Mouse (Mus musculus) kidney, embryonic 15.5 days (tissue): ENCODE data around the gene Rad52. TPM values are rescaled to one million over a fixed set of nuclear protein-coding genes. Genes with fewer than 3 reads are reported as not detected.
A peak's percentile ranks its signal among the peaks of the same experiment; 100 is the strongest.

Experiments
- ATAC-seq: fragments of 200-750 bp; cut with Nextera tagmentation; replicated peaks from 2 replicates; pipeline ENCODE4 v1.8.0; 2017; ENCODE audit warnings: moderate TSS enrichment; ENCODE audit not compliant: low FRiP score
- H3K27ac ChIP-seq: fragments of 300-500 bp; sonication (generic); 2 replicates; pipeline ENCODE4 v1.5.1; 2015; ENCODE audit warnings: mild to moderate bottlenecking, inconsistent platforms
- H3K27me3 ChIP-seq: fragments of 300-500 bp; sonication (generic); 2 replicates; pipeline ENCODE4 v1.6.1; 2015; ENCODE audit warnings: inconsistent platforms
- H3K36me3 ChIP-seq: fragments of 300-500 bp; sonication (generic); 2 replicates; pipeline ENCODE4 v1.6.1; 2015; ENCODE audit warnings: inconsistent platforms
- H3K4me1 ChIP-seq: fragments of 300-500 bp; sonication (generic); 2 replicates; pipeline ENCODE4 v1.6.1; 2015; ENCODE audit warnings: inconsistent platforms
- H3K4me2 ChIP-seq: fragments of 300-500 bp; sonication (generic); 2 replicates; pipeline ENCODE4 v1.6.1; 2015; ENCODE audit warnings: moderate library complexity, mild to moderate bottlenecking, inconsistent platforms
- H3K4me3 ChIP-seq: fragments of 300-500 bp; sonication (generic); replicated peaks from 2 replicates; pipeline ENCODE4 v1.5.1; 2015; ENCODE audit warnings: mild to moderate bottlenecking, inconsistent platforms
- H3K9ac ChIP-seq: fragments of 300-500 bp; sonication (generic); 2 replicates; pipeline ENCODE4 v1.6.1; 2015; ENCODE audit warnings: mild to moderate bottlenecking, inconsistent platforms
- H3K9me3 ChIP-seq: fragments of 300-500 bp; sonication (generic); replicated peaks from 2 replicates; pipeline ENCODE4 v1.6.1; 2016; ENCODE audit warnings: inconsistent platforms
- WGBS: fragments of 180-500 bp; shearing (Covaris S2); methylation state at CpG from one replicate; pipeline ENCODE4 v1.1.7; 2015; ENCODE audit warnings: mixed read lengths; 5-methylcytosine and 5-hydroxymethylcytosine counted together
- polyA plus RNA-seq: library from polyadenylated mRNA; unstranded; fragments of >200 nt; fragmentation: Nextera tagmentation; extraction: Ambion mirVana; gene quantifications from 2 replicates; pipeline ENCODE4 v1.2.1, GENCODE M21; 2015

Rad52 gene
- 27.0 and 27.3 TPM in 2 replicates for polyA plus RNA-seq

DNA sequence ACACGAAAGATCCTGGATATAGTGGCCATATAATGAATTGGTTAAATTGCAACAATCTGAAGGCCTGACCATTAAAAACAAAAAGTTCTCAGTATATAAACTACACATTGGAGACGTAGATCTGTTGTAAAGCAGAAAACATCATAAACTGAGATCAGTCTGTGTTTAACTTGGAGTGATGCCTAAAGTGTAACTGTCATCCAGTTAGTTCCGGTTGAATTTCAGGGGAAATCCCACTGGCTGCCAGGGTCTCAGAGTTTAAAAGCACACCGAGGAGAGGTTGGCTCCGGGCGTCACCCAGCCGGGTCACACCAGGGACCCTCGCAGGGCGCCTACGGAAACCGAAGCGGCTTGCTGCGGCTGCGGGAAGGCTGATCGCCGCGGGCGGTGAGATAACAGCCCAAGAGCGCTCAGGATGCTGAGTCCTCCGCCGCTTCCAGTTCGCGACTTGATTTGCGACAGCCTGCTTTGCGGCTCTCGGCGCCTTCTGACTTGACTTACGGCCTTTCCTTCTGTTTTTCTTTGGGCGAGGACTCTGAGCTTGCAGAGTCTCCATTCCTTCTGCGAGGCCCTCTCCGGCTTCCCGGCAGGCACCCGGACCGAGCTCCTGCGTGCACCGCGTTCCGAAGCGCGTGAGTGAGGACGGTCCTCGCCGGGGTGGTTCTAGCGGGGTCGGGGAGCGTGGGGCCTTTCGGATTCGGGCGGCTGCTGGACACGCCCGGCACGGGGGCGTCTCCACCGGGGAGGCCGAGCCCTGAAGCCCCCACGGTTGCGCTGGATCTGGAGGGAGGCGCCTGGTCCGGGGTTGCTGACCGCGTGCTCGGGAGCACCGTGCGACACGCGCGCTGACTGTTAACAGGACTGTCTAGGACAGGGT is at the start of gene Rad52:
Gene Rad52, plus strand, starts transcription at position 495 of the 877 bp plus-strand sequence.
- peaks cover 12% of the 10 kb centered on the region for H3K4me1 ChIP-seq
- H3K27me3 ChIP-seq = no peaks in the 10 kb centered on the region
- peaks cover 8% of the 10 kb centered on the region for H3K36me3 ChIP-seq
- H3K9ac ChIP-seq = peak within 1 kb of the TSS; percentile 98
- H3K9me3 ChIP-seq = no peaks in the 10 kb centered on the region
- peak; percentile 95 for ATAC-seq
- under 1% methylated on average over 67 of the region's 67 CpGs for WGBS
- H3K4me3 ChIP-seq = peak within 1 kb of the TSS; percentile 78
- H3K4me2 ChIP-seq = peak within 1 kb of the TSS; percentile 77
- peak within 1 kb of the TSS; percentile 96 for H3K27ac ChIP-seq

DNA sequence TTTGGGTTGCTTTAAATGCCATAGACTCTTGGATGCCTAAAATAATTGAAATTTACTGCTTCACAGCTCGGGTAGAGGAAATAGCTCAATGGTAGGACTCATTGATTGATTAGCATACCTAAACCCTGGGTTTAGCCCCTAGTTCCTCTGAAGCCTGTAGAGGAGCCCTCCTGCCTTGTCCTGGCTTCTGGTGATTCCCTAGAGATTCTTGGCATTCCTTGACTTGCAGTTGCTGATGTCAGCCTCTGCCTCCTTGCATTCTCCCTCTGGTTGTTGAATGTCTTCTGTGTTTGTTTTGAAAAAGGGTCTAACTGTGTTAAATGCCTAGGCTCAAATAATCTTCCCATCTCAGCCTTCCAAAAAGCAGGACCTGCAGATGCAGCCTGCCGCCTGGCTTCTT is 48.3 kb upstream of the Rad52 start:
- Histone ChIP-seq H3K4me1 (peaks cover 3% of the 10 kb centered on the region), H3K27ac (no peak overlapping the region), H3K9me3 (no peaks in the 10 kb centered on the region), H3K4me3 (no peak overlapping the region), H3K4me2 (no peak overlapping the region), H3K36me3 (no peaks in the 10 kb centered on the region), H3K9ac (no peak overlapping the region), H3K27me3 (no peaks in the 10 kb centered on the region)
- no peak for ATAC-seq
- 30% methylated on average over 2 of the region's 2 CpGs for WGBS

DNA sequence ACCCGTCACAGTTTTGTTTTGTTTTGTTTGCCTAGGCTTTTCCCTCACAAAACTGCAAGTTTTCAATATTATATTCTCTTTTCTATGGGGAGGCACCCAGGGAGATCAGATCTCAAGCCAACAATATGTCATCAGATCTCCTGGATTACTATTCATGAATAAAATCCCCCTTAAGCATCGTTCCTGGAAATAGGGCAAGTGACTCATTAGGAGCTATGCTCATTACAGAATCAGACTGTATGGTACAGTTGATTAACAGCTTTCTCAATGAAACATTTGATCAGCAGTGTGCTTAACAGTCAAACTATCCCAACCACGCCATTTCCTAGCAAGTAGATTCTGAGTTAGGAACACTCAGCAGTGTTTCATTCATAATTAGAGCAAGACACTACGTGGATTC is 47.0 kb upstream of the Rad52 start:
- Histone ChIP-seq H3K4me1 (no peaks in the 10 kb centered on the region), H3K9me3 (no peaks in the 10 kb centered on the region), H3K36me3 (no peaks in the 10 kb centered on the region), H3K9ac (no peak overlapping the region), H3K27ac (no peak overlapping the region), H3K27me3 (no peaks in the 10 kb centered on the region), H3K4me3 (no peak overlapping the region), H3K4me2 (no peak overlapping the region)
- 80% methylated on average over 4 of the region's 4 CpGs for WGBS
- ATAC-seq = no peak

DNA sequence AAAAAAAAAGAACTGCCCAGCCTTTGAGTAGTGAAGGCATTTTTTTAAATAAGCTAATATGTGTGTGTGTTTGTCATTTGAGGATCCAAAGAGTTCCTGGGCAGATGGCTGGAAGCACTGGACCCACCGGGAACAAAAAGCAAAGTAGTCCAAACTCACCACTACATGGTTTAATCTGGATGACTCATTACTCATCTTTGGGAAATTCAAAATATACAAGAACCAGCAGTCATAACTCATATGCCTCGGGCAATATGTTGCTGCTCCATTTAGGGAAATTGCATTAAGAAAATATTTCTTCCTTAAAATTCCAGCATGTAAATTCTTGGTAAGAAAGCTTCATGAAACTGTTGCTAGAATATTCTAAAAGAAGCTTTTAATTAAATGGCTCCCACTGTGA is 42.3 kb upstream of the Rad52 start:
- H3K36me3 ChIP-seq = no peaks in the 10 kb centered on the region

DNA sequence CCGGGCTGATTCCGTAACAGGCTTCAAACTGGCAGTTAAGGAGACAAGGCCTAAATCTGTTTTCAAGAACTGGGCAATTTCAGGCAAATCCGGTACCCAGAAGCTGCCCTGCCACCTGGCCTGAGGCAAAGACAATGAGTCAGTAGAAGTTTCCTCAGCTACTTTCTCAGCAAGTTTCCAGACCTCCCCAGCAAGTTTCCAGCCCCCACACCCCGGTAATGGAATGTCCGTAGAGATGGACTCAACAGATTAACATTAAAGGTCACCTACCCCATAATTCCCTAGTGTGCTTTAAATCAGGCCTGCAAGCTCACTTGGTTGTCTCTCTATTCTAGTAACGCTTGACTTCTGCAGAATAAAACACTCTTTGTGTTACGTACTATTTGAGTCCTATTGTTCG is 41.0 kb upstream of the Rad52 start:
- H3K4me3 ChIP-seq = no peak overlapping the region

More for the DNA sequence above, 42.3 kb upstream of the Rad52 start:
- no peak for ATAC-seq
- 83% methylated on average over 2 of the region's 2 CpGs for WGBS
- Histone ChIP-seq H3K9ac (no peak overlapping the region), H3K9me3 (no peaks in the 10 kb centered on the region), H3K4me2 (no peak overlapping the region), H3K4me3 (no peak overlapping the region), H3K27me3 (no peaks in the 10 kb centered on the region), H3K27ac (no peak overlapping the region), H3K4me1 (no peaks in the 10 kb centered on the region)

DNA sequence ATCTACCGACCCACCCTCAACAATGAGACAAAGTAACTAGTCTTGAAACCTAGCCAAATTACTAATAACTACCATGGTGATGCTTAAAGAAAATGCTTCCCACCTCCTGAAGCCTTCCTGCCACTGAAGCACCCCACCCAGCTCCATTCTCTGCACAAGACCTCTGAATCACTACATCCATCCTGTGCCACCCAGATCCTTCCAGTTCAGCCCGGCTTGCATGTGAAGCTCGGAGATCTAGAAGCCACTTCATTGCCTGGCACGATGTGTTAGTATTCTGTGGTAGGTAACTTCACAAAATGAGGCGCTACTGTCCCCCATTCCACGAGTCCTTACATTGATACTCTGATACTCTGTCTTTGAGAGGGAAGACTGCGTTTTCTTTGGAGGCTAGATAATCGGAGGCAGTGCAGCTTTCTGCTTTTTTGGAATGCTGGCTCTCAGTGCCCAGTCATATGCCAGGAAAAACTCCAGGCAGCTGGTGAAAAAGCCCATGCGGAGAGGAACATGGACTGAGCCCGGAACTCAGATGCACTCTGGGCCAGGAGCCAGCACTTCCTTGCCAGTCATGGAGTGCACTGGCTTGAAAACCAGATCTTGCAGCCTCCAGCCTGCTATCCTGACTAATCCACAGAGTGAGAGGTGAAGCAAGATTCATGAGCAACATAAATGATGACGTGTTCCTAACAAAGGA is 38.0 kb upstream of the Rad52 start:
- Histone ChIP-seq H3K4me3 (no peak overlapping the region), H3K4me1 (no peaks in the 10 kb centered on the region), H3K27me3 (no peaks in the 10 kb centered on the region), H3K36me3 (no peaks in the 10 kb centered on the region), H3K27ac (no peak overlapping the region), H3K9ac (no peak overlapping the region), H3K9me3 (no peaks in the 10 kb centered on the region), H3K4me2 (no peak overlapping the region)
- ATAC-seq = no peak
- 87% methylated on average over 11 of the region's 11 CpGs for WGBS

More for the DNA sequence above, 41.0 kb upstream of the Rad52 start:
- H3K36me3 ChIP-seq = no peaks in the 10 kb centered on the region
- H3K9me3 ChIP-seq = no peaks in the 10 kb centered on the region
- ATAC-seq = no peak
- no peak overlapping the region for H3K4me2 ChIP-seq
- peak overlapping the region; percentile 54 for H3K27ac ChIP-seq
- 68% methylated on average over 8 of the region's 8 CpGs for WGBS
- no peaks in the 10 kb centered on the region for H3K27me3 ChIP-seq
- H3K4me1 ChIP-seq = no peaks in the 10 kb centered on the region
- H3K9ac ChIP-seq = no peak overlapping the region

DNA sequence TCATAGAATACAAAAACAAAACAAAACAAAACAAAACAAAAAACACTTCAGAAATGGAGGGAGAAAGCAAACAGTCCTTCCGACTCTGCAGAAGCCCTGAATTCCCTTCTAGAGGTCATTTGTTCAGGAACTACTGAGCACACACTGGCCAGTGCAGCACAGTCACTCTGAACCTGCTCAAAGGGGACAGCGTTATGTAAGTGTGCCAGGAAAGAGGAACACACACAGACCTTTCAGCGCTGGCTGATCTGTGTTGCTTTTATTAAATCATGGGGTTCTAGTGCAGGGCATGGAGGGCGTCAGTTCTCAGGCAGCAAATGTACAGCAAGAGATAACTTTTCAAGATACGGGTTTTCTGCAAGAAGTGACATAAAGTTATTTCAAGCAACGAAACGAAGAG is 19.3 kb upstream of the Rad52 start:
- H3K4me2 ChIP-seq = no peak overlapping the region
- no peak overlapping the region for H3K4me3 ChIP-seq
- no peaks in the 10 kb centered on the region for H3K36me3 ChIP-seq
- H3K9ac ChIP-seq = no peak overlapping the region
- 67% methylated on average over 7 of the region's 7 CpGs for WGBS
- H3K4me1 ChIP-seq = no peaks in the 10 kb centered on the region
- H3K27me3 ChIP-seq = no peaks in the 10 kb centered on the region
- no peak for ATAC-seq
- H3K9me3 ChIP-seq = no peaks in the 10 kb centered on the region
- H3K27ac ChIP-seq = peak overlapping the region; percentile 41; the same call in 1 of the 2 replicates

DNA sequence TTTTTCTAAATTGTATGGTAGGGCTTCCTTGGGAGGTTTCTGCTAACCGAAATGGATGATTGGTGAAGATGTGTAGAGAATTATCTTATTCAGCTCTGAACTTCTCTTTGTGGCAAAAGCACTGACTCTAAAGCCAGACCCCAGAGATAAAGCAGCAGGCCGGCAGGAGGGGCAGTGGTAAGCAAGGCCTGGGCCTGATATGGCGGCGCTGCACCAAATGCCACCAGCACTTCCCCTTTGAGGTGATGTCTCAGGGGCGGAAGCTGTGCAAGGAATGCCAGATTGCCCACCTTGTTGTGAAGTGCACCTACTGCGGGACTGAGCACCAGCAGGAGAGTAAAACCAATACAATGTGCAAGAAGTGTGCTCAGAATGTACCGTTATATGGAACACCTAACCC is 9.8 kb upstream of the Rad52 start:
- no peak overlapping the region for H3K27ac ChIP-seq
- H3K4me1 ChIP-seq = no peaks in the 10 kb centered on the region
- WGBS = 87% methylated on average over 7 of the region's 7 CpGs
- no peaks in the 10 kb centered on the region for H3K9me3 ChIP-seq
- H3K4me2 ChIP-seq = no peak overlapping the region
- H3K4me3 ChIP-seq = no peak overlapping the region
- ATAC-seq = no peak
- H3K9ac ChIP-seq = no peak overlapping the region
- no peaks in the 10 kb centered on the region for H3K36me3 ChIP-seq
- no peaks in the 10 kb centered on the region for H3K27me3 ChIP-seq

DNA sequence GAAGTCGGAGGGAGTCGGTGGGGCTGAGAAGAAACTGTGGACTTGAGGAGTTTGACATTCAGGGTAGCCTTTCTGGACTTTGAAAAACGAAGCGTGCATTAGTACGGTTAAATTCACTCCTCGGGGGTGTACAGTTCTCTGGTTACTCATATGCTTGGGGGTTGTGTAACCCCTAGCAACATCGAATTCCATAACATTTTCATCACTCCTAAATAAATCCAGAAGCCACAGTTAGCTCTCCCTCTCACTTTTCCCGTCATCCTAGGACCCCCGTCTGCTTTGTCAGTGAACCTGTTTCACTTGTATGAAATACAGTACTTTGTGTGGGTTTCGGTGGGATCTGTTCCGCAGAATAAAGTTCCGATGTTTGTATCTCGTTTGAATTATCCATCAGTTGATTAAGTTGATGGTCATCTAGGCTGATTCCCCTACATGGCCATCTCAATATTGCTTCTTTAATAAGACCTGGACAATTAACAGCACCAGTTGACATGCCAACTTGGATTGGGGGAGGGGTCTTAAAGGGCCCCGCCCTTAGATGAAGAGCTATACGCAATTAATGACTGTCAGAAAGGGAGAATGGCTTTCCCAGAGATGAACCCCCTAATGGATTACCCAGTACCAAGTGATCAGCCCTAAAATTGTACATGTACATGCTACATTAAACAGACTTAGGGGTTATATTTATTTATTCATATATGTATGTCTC is 737 bp downstream of the Rad52 start:
- H3K4me1 ChIP-seq = peaks cover 12% of the 10 kb centered on the region
- H3K4me3 ChIP-seq = peak overlapping the region; percentile 78
- H3K27ac ChIP-seq = peak overlapping the region; percentile 96
- H3K9ac ChIP-seq = peak overlapping the region; percentile 98
- H3K4me2 ChIP-seq = peak overlapping the region; percentile 77
- whole genome bisulfite sequencing = 16% methylated on average over 15 of the region's 15 CpGs
- no peaks in the 10 kb centered on the region for H3K9me3 ChIP-seq
- peaks cover 10% of the 10 kb centered on the region for H3K36me3 ChIP-seq
- no peaks in the 10 kb centered on the region for H3K27me3 ChIP-seq
- no peak for ATAC-seq

DNA sequence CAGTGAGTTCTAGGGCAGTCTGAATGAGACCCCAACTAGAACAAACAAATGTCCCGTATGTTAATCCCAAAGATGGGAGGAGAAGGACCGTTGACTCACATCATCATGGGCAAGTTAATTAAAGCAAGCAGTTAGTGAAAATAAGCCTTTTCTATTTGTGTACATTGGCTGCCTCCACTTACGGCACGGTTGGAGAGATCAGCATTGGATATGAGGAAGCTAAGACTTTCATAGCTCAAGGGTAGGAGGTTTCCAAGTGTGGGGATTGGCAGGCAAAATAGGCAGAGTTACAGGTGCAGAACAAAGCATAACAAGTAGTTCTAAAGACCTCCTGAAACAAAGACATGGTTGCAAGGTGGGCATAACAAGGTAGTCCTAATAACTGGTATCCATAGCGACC is 3.0 kb downstream of the Rad52 start:
- WGBS = 86% methylated on average over 5 of the region's 5 CpGs
- Histone ChIP-seq H3K4me1 (peaks cover 12% of the 10 kb centered on the region), H3K27ac (no peak overlapping the region), H3K9ac (no peak overlapping the region), H3K4me2 (no peak overlapping the region), H3K27me3 (no peaks in the 10 kb centered on the region), H3K9me3 (no peaks in the 10 kb centered on the region), H3K36me3 (peaks cover 10% of the 10 kb centered on the region), H3K4me3 (no peak overlapping the region)
- no peak for ATAC-seq

DNA sequence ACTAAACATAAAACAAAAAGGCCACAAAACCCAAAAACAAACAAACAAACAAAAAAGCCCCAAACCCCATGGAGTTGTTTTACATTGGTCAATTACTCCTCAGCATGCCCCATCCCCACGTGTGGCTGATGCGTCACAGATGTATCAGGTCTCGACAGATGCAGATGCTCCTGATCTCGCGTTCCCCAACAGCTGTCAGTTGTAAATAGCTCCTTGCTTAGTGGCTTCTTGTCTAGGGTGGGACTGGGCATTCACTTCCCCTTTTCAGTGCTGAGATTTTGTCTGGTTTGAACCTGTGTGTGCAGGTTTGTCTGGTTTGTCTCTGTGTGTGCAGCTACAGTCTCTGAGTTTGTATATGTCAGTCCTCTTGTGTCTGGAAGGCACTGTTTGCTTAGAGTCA is 9.5 kb downstream of the Rad52 start:
- Histone ChIP-seq H3K4me3 (no peak overlapping the region), H3K9me3 (no peaks in the 10 kb centered on the region), H3K4me1 (no peaks in the 10 kb centered on the region), H3K36me3 (peaks cover 58% of the 10 kb centered on the region), H3K27ac (no peak overlapping the region), H3K4me2 (no peak overlapping the region), H3K9ac (no peak overlapping the region), H3K27me3 (no peaks in the 10 kb centered on the region)
- 71% methylated on average over 5 of the region's 5 CpGs for WGBS
- no peak for ATAC-seq

DNA sequence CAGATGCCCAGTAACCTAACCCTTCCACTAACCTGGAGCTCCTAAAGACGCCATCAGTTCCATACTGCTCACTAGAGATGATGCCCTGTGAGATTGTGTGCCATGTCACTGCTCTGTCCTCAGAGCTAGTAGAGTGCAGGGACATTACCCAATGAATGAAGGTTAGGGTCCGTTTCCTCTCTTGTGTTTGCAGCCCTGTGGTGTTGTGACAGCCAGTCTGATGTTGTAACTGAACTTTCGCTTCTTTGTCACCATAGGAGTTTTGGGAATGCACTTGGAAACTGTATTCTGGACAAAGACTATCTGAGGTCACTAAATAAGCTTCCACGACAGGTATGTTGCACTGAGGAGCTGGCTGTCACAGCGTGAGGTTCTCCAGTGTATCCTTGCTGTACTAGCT is 13.2 kb downstream of the Rad52 start:
- ATAC-seq = no peak

More for the DNA sequence above, 13.2 kb downstream of the Rad52 start:
- no peaks in the 10 kb centered on the region for H3K27me3 ChIP-seq
- no peak overlapping the region for H3K4me3 ChIP-seq
- whole genome bisulfite sequencing = 92% methylated on average over 5 of the region's 5 CpGs
- no peak overlapping the region for H3K9ac ChIP-seq
- no peak overlapping the region for H3K27ac ChIP-seq
- H3K4me2 ChIP-seq = no peak overlapping the region
- no peaks in the 10 kb centered on the region for H3K9me3 ChIP-seq
- peaks cover 89% of the 10 kb centered on the region for H3K36me3 ChIP-seq
- H3K4me1 ChIP-seq = no peaks in the 10 kb centered on the region
